Mouse (Mus musculus) 416B (cell line): ENCODE results near the gene Akap6.

Experiments
- DNase-seq: peaks from one replicate; pipeline ENCODE4 v3.0.0; 2011; ENCODE audit warnings: low read depth

Gene Akap6

DNA sequence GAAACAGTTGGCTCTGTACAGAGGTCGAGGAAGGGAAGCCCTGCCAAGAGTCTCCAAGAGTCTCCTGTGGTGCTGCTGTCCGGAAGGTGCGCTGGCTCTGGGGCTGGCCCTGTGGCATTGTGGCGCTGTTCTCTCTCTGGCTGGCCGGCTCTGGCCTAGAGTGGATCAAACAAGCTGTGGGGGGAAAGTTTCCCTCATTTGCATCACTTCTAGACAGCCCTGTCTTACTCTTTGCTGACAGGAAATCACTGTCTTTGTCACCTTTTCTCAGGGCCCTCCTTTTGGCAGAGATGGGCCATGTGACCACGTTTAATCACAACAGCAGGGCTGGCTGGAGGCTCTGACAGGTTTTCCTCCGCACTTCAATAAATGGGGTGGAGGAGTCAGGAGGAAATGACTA is 333.6 kb downstream of the Akap6 start:
- DNase-seq = no peak

DNA sequence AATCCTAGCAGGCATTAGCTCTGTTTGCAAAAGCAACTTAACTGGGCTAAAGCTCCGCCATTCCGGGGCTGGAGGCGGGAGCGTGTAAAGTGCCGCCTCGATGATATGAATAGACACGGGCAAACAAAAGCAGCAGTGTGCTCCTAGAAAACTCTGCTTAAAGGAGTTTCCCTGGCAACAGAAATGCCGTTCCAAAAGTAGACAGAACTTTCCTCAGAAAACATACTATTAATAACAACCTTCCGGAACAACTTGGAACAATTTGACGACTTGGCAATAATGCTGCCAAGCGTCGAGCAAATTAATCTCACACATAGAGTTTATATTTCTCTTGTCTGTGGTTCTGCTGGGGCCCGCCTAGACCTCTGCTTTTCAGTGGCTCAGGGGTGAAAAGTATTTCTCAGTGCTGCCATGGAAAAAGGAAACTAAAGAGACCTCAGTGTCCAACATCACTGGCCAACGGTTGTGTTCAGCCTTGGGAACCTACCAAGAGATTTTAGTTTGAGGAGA is 334.3 kb downstream of the Akap6 start:
- no peak for DNase-seq

DNA sequence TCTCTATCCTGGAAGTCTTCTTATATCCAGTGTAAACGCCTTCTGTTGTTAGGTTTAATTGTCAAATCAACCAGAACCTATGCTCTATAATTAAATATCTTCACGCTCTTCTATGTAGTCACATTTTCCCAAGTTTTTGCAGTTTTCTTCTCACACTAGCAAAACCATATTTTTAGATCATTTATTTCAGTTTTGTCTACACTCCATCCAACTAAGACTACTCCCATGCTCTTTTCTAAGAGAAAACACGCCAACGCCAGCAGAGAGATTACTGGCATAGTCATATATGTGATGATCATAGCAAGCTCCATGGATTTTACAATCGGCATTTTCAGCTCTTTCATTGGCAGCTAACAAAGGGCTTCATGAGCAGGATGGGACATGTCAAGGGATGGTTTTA is 341.5 kb downstream of the Akap6 start:
- DNase-seq = no peak

DNA sequence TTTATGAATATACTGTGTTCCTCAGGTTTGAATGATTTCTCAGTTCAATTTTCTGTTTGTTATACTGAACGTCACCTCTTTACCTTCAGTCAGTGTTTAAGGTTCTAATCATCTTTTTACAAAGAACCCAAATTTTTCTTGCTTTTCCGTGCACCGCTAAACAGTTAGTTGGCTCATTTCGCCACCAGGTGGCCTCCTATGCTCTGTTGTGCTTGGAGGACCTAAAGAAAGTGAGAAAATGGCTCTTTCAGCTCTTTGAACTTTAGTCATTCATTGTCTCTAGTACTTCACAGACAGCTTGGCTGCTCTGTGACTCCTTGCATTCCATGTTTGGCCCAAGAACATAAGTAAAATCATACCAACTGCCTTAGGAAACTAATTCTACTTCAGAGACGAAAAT is 343.6 kb downstream of the Akap6 start:
- peak; percentile 36 for DNase-seq

DNA sequence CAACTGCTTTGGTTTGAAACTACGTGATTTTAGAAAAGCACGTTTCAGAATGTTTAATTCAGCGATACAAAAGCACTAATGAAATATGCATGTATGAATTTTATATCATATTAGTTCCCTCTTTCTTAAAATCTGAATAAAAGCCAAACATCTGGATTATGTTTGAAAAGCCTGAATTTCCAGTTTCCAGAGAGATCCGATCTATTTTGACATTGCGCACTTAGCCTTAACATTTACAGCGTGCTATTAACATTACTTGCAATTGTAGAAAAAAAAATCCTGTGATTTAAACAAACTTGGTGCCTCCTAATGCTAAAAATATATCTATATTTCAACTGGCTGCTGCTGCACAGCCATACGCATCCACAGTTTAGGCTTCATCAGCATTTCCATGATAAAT is 358.4 kb downstream of the Akap6 start:
- no peak for DNase-seq

DNA sequence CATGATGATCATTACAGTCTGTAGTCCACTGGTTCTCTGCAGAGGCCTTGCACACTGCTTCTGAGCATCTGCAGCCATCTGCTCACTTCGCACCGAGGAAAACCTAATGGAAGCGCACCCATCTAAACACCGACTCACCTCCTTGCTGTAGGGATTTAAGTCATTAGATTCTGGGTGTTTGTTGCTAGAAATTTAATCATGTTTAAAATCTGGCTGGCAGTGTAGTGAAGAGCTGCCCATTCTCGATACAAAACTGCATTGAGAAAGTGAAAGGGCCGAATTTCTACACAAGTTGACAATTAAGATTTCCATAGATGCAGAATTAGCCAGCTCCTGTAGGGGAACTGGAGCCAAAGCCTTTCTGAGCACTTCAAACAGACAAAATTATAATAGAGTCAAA is 361.7 kb downstream of the Akap6 start:
- no peak for DNase-seq

DNA sequence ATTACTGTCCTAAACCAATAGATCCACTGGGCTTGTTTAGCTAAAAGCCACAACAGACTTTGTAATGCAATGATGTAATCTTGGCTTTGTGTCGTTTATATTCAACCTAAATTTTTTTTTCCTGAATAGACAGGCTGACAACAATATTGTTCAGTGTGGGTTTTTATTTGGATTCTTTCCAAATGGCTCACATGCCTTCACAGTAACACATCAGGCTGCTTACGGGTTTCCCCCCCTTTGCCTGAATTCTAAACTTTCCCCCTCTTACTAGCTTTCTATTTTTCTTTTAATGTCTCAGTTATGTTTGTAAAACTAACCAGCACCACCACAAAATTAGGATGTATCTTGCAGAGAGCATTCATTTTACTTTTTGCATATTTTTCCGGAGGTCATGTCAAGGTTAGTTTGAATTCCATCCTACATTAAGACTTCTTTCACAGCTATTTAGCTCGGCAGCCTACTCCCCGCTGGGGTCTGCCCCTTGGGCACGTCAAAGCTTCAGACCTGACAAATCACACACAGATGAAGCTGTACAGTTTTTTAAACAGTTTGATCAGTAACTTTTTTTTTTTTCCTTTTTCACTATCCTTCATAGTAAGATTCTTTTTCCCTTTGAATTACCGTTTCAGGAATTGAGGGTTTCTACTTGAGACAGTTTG is 362.4 kb downstream of the Akap6 start:
- DNase-seq = no peak

DNA sequence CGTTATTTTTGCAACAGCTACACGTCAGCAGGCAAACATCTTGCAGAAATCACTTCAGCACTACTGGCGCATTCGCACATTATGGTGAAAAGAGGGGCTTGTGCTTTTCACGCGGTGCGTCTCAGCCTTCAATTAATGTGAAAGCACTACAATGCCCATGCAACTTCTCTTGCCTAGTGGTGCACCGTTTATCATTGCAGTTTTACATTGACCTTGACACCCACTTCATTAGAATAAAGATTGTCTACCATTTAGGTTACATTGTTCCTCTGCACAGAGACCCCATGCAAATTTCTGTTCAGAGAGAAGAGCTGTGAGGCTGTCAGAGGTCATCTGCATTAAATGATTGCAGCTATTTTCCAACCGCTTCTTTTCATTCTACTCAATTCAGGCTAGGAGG is 363.8 kb downstream of the Akap6 start:
- DNase-seq = no peak

DNA sequence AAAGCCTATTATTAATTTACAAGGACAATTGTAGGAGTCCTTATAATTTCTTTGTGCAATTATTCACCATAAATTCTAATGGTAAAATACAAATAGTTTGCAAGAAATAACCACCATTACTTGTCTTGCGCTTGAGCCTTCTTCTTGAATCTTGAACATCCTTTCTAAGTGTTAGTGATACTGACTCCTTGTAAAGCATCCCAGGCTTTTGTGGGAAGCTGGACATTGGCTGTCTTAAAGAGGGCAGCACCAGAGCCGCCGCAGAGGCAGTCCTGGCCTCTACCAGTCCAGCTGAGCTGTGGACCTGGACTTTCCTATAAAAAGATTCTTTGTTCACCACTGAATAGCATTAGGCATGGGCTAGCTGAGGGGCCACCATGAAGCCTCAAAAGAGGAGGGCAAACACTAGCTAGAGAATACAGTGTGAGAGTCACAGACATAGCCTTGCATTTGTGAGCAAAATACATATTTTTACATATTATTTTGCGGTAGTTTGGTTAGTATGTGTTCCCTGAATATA is 365.1 kb downstream of the Akap6 start:
- no peak for DNase-seq

DNA sequence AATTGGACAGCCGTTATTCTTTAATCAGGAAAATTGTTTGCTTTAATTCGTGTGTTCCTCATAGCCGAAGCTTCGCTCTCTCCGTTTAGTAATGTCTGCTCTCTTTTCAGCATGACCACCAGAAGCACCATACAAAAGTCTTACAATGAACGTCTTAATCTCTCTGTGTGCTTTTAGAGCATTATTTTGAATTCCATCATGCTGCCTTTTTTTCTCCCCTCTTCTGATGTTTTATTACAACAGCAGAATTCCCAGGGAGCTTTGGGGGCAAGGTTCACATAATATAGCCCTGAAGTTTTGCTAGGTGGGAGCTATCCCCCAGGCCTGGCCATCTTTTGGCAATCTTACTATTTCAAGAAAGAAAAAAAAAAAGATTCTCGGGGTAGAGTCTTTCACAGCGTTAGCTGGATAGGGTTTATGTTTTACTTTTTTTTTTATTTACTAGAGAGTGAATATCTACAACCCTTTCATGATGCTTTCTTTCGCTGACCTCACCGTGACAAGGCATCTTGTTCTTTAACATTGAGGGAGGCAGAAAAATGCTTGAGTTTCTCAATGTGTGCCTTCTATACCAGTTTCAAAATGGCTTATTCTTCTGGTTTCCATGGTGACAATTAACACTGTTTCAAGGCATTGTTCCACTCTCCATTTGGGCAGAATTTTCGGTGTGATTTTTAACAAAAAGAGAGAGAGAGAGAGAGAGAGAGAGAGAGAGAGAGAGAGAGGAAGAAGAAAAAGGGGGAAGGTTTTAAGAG is 366.0 kb downstream of the Akap6 start:
- no peak for DNase-seq

DNA sequence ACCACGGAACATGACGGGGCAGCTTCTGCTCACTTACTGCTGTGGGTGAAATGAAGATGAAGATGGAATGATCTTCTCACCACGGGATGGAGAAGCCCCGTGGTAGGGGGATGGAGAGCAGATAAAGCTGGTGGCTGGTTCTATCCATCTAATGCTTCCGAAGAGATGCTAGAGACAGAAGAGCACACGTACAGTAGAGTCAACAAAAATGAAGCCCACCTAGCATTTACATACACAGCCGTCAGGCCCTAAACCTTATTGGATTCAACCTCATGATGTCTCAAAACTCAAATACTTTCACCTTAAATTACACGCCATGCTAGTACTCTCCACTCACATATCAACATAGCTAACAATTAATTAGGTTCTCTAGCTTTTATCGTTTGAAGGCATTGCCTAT is 367.1 kb downstream of the Akap6 start:
- DNase-seq = no peak

DNA sequence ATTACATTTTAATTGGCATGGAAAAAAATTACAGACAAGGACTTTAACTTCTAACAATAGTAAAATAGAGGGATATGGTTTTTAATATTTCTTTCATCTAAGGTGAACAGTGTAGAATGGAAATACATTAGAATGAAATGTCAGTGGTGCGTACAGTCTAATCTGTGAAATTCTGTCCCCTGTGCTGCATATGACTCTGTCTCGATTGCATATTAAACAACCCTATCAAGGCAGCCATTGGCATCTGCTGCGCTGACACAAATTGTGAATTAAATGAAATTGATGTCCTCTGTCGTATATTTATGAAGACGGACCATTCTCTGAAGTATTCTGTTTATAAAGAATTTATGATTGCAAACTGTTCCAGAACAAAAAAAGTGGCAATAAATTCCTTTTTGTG is 371.7 kb downstream of the Akap6 start:
- DNase-seq = no peak

DNA sequence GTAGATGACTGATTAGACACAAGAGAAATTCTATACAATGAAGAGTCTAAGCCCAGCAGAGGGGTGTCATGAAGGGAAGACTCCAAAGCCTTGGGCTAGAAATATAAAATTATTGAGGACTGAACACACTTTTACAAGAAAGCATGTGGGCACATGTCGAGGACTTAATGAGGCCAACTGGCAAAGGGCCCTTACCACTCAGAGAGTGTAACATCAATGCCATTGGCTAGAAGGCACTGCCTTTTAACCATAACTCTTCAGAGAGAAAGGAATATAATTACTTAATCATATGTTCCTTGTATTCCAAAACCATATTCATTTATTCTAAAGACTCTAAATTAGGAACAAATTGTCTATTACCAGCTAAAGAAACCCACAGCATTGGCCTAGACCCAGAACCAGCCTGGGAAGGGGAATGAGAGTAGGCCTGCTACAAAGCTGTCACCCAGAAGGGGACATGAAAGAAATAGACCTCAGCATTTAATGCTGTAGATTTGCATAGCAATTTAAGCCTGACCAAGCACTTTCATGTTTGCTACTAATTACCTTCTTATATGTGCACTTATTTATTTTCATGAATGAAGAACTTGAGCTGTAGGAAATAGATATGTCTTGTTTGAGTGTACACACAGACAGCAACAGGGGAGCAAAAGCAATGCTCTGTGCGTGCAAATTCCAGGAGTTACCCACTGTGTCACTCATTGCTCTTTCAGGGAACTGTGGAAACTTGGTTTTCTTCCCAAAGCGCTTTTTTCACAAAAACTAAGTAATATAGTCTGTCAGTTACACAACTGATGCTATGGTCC is 377.6 kb downstream of the Akap6 start:
- no peak for DNase-seq

DNA sequence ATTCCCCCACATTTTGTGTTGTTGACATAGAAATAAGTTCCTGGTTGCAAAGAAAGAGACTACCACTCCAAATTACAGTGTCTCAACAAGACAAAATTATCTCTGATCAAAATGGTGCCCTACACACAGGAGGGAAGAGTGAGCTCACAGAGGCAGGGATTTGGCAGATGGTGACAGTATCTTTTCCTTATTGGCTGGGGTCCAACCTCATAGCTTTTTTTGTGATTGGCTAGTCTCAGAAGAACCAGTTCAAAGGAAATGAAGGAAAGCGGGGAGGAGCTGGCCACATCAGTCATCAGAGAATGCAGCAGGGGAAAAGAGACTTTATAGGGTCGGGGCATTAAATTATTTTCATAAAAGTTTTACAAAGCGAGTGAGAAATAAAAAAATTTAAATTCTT is 386.6 kb downstream of the Akap6 start:
- DNase-seq = no peak

DNA sequence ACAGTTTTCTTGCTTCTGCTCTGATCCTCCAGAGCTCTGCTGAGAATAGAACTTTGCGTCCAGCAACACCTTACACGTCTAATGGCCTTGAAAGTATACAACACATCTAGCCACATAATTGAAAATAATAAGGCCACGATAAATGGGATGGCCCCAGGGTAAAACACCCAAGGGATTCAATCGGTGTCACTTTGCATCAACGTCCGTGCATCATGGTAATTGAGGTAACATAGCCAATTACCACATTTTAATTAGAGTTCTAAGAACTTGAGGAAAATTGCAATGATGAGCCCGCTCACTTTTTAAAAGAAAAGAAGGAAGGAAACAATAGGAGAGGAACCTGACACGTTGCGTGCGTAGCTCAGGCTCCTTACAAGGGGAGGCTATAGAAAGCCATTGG is 413.1 kb downstream of the Akap6 start:
- no peak for DNase-seq

DNA sequence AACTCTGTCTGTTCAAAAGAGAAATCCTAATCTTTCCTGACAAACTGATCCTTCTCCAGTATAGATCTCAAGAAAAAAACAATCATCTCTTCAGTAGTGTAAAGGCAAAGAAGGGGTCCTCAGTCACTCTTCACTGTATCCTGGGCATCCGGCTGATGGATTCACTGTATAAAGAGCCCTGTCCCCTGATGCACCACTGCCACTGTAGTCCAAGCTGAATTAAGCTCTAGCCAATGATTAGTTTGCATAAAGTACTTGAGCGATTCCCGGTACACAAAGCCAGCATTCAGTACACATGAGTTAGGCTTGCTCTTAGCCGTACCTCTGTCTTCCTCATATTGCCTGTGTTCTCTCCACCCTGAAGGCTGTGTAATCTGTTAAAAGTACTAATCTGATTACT is 420.2 kb downstream of the Akap6 start:
- no peak for DNase-seq

DNA sequence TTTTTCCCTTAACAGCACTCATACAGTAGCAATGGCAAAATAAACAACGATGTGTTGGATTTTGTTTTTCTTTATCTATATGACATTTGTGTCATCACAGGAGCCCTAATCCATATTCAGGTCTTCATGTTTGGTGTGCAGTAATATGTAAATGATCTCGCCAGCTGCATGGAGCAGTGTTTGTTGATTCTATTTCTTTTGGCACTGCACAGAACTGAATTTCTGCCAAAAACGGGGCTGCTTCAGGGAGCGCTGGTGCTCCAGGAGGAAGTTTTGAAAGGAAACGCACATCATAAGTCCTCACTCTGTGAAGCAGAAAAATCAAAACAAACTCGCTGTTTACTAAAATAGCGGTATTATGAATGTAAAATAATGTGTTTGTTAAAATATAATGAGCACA is 424.9 kb downstream of the Akap6 start:
- DNase-seq = no peak

DNA sequence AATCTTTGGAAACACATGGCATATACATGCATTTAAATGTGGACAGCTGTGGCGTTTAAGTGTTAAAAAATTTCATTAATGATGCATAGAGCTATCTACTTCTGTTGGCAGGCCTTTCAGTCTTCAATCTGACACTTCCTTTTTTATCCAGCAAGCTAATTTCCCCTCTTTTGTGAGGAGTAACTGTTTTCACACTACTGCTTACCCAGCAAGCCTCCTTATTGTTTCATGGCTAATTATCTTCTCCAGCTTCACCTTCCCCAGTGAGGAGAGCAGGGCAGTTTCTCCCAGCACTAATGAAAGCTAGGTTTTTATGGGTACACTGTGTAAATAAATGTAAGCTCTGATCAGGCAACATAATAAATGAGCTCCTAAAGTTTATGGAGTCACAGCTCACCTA is 425.5 kb downstream of the Akap6 start:
- no peak for DNase-seq

DNA sequence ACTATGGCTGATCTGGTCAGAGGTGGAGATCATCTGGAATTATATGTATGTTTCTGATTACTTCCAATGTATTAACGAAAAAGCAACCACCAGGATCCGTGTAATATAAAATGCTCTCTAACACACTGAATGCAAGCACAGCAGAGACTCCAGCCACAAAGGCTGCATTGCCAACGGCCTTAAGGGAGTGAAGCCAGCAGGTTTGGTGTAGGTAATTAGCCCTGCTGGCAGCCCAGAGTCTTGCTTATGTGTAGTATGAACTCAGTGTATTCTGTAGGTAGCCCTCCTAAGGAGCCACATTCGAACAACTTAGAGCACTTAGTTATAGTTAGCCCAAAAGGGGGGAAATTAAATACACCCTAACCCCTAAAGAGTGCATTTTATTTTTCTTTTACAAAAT is 426.1 kb downstream of the Akap6 start:
- DNase-seq = no peak

DNA sequence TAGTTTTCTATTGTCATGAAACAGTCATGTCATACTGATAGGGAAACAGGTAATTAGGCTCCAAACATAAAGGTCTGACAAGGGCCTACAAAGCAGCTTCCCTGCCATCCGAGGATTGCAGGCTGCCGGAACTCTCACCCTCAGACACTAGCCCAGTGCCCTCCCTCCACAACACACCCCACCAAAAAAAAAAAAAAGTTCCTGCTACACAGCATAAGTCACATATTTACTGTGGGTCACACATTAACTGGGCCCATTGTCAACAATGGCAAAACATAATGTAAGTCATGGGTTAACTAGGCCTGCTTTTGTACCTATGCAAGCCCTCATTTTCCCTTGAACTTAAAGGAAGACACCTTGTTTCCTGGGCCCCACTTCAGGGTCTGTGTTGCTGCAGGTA is 435.0 kb downstream of the Akap6 start:
- no peak for DNase-seq

DNA sequence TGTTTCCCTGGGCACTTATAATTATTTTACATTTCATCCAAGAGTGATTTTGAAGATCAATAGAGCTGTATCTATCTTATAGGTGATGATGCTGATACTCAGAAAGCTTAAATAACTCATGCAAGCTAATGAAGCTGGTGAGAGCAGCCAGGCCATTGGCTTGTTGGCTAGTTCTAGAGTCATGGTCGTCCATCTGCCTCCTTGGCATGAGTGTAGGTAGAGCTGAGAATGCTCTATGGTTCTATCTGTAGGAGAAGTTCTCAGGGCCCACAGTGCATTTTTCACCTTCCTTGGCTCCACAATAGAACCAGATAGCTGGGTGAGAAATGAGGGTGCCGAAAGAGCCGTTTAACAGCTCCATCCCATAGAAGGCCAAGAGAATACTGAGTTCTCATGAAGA is 438.1 kb downstream of the Akap6 start:
- DNase-seq = no peak

DNA sequence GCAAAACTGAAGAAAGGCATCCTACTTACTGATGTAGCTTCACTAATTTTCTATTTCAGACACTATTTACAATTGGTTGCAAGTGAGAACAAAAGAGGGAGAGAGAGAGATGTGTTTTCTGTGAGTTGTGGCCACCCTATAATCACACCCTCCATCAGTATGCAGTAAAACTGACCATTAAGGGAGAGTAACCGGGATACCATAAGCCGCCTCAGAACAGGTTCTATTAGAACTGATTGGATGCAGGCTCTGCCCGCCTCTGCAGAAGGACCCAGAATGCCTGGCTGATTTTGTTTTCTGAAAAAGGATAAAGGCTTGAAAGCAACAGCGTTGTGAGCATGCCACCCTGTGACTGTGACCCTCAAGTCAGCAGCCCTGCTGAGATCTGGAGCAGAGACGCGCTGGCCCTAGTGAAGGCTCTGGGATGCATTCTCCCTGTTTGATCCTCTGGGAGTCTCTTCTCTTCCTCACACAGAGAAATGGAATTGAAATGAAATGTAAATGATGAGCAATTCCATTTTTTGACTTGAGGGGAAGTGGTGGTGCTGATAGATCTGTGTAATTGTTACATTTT is 445.0 kb downstream of the Akap6 start:
- no peak for DNase-seq
